Mouse (Mus musculus): ENCODE data around the gene Gatm. TPM values are rescaled to one million over a fixed set of nuclear protein-coding genes. Genes with fewer than 3 reads are reported as not detected.

Gatm gene
- total RNA-seq, 4 experiments from 2014 or later: 97.7 to 112 (median 104) TPM

- no peak for DNase-seq (ENCODE audit: low spot score in 2 of 2)
Measured at GRCm38 (mm10) chr2:122611654-122611973, 511 bp upstream of the Gatm start.

DNA sequence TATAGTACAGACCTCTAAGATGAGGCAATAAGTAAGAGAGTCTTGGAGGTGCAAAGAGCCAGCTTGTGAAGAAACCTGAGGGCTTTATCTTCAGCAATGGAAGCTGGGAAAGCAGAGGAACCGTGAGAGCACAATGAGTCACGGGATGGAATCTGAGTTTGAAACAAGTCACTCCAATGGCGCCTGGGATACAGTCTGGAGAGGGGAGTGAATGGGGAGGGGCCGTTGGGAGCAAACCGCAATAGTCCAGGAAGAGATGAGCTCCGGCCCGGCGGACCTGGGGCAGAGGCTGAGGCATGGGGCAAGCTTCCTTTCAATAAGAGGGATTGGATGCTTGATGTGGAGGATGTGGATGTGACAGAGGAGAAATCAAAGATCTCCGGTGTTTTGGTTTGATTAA, 2.3 kb downstream of the Gatm start:
- no peak for DNase-seq (ENCODE audit: low spot score in 2 of 2)

GRCm38 (mm10) chr2:122605829-122606228, 5.3 kb downstream of the Gatm start:
- DNase-seq (ENCODE audit: low spot score in 2 of 2): peak in 1 of 2 experiments; percentile 56

- DNase-seq (ENCODE audit: low spot score in 2 of 2): no peak
Measured at GRCm38 (mm10) chr2:122601354-122601753, 9.7 kb downstream of the Gatm start.

- no peak for DNase-seq (ENCODE audit: low spot score in 2 of 2)
Measured at GRCm38 (mm10) chr2:122599736-122600135, 11.4 kb downstream of the Gatm start.

- no peak for DNase-seq (ENCODE audit: low spot score in 2 of 2)
Measured at GRCm38 (mm10) chr2:122595461-122595860, 15.6 kb downstream of the Gatm start.

- DNase-seq (ENCODE audit: low spot score in 2 of 2): no peak
Measured at GRCm38 (mm10) chr2:122591213-122591612, 19.9 kb downstream of the Gatm start.

- no peak for DNase-seq (ENCODE audit: low spot score in 2 of 2)
Measured at GRCm38 (mm10) chr2:122590351-122590750, 20.8 kb downstream of the Gatm start.

GRCm38 (mm10) chr2:122587861-122588519, 23.1 kb downstream of the Gatm start:
- no peak for DNase-seq (ENCODE audit: low spot score in 2 of 2)

DNA sequence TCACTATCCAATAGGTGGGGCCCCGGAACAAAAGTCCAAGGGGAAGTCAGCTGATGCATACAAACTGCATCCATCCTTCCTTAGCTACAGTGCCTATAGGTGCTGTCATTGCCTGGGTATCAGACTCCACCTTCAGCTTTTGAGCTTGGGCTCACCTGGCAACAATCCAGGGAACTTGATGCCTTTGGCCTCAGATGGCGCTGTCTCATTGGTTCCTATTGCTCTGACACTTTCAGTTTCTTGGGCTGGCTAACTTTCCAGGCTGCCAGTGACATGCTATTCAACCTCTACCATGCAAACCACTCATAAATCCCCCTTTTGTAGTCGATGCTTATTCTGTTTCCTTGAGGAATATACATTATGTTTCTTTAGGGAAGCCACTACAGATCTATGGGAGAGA, 24.8 kb downstream of the Gatm start:
- no peak for DNase-seq (ENCODE audit: low spot score in 2 of 2)

DNA sequence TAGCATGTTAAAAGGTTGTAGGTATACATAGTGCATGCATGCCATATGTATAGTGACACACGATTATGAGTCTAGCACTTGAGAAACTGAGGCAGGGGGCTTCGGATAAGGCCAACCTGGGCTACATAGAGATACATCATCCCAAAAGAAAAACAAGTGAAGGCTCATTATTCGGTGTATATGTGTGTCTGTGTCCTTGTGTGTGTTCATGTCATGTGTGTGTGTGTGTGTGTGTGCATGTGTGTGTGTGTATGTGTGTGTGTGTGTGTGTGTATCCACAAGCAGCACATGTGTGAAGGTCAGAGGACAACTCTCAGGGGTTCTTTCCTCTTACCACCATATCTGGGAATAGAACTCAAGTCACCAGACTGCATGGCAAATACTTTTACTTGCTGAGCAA, 28.8 kb downstream of the Gatm start:
- no peak for DNase-seq (ENCODE audit: low spot score in 2 of 2)

DNA sequence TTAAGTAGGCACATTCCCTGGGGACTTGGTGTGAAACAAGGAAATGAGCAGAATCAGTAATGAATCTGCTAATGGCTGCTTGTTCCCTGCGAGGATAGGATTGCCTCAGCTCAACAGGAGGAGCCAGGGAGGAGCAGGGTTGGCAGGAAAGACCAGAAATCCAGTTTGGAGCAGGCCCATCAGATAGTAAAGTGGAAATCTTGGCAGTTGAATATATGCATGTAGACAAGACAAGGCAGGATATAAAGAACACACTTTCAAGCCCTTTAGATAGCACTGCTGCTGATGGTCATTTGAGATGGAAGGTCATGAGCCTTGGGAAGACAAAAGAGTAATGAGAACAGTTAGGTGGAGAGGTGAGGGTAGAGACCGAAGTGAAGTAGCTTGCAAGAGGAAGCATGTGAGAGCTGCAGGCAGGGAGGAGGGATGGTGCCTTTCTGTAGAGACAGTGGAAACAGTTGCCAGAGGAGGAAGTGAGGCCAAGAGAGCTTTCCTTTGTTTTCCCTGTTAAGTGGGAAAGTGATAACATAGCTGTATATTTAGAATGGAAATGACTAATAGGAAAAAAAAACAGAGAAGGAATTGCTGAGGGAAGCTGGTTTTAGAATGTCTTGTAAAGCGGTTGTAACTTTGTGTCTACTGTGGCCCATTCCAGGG, 29.6 kb downstream of the Gatm start:
- no peak for DNase-seq (ENCODE audit: low spot score in 2 of 2)

DNA sequence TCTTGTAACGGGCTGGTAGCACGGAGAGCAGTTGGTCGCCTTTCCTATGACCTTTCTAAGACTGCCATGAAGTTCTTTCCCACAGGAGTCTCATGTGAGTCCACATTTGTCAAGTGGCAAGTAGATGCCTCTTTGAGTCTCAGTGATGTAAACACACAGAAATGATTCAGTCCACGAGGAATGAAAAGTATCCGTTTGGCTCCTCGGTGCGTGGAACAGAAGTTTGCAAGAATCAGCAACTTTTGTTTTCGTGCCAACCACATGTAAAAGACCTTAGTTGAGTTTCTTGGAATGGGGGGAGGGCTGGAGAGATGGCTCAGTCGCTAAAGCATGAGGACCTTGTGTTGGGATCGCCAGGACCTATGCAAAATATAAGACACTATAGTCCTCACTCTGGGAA, 30.7 kb downstream of the Gatm start:
- no peak for DNase-seq (ENCODE audit: low spot score in 2 of 2)

DNA sequence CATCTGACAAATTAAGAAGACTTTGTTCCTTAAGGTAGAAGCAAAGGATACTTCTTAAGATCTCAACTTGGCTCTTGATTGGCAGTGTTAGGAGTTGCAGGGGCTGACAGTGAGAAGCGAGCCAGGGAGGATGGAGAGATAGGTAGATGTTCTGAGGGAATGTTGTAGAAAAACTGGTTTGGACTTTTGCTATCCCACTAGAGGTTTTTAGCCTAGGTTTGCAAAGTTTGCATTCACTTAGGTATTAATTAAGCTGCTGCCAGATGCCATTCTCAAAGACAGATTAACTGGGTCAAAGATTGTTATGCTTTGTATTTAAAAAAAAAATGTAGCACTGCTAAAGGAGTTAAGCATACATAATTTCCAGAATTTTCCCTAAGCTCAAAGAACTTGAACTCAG, 33.8 kb downstream of the Gatm start:
- DNase-seq (ENCODE audit: low spot score in 2 of 2): no peak

GRCm38 (mm10) chr2:122576295-122576694, 34.8 kb downstream of the Gatm start:
- DNase-seq (ENCODE audit: low spot score in 2 of 2): no peak

DNA sequence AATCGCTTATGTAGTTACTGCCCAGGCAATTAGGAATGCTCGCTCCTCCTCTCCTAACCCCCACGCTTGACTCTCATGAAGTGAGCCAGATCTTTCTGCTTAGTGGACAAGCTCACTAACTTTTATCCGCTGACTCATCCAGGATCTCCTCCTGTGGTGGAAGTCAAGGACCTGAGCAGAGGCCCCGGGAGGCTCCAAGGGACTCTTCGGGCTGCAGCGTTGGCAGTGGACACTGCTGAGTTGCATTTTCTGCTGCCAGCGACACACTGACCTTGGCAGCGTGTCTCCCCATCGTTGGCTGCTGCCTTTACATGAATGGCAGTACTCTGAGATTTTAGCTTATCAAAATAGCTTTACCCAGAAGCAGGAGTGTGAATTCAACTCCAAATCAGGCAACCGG, 35.6 kb downstream of the Gatm start:
- DNase-seq (ENCODE audit: low spot score in 2 of 2): no peak

GRCm38 (mm10) chr2:122572438-122572837, 38.7 kb downstream of the Gatm start:
- no peak for DNase-seq (ENCODE audit: low spot score in 2 of 2)

- DNase-seq (ENCODE audit: low spot score in 2 of 2): no peak
Measured at GRCm38 (mm10) chr2:122571326-122571725, 39.8 kb downstream of the Gatm start.

- DNase-seq (ENCODE audit: low spot score in 2 of 2): no peak
Measured at GRCm38 (mm10) chr2:122570430-122570829, 40.7 kb downstream of the Gatm start.

DNA sequence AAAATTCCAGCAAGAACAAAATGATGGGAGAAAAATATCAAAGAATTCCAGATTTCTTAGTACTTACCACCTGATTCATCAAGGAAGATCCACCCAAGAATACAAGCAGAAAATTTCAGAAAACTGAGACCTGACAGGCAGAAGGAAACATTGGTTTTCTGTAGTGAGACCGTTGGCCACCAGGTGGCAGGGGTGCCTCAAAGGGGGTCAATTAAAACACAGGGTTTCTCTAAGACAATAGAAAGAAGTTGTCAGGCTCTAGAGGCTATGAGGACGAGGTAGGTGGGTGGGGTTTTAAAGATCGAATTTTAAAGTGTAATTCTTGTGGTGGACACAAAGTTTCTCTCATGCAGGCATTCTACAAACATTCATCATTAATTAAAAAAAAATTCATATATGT, 41.7 kb downstream of the Gatm start:
- peak in 1 of 2 experiments; percentile 31 for DNase-seq (ENCODE audit: low spot score in 2 of 2)

- DNase-seq (ENCODE audit: low spot score in 2 of 2): no peak
Measured at GRCm38 (mm10) chr2:122562251-122562650, 48.9 kb downstream of the Gatm start.

- no peak for DNase-seq (ENCODE audit: low spot score in 2 of 2)
Measured at GRCm38 (mm10) chr2:122561221-122561620, 49.9 kb downstream of the Gatm start.

DNA sequence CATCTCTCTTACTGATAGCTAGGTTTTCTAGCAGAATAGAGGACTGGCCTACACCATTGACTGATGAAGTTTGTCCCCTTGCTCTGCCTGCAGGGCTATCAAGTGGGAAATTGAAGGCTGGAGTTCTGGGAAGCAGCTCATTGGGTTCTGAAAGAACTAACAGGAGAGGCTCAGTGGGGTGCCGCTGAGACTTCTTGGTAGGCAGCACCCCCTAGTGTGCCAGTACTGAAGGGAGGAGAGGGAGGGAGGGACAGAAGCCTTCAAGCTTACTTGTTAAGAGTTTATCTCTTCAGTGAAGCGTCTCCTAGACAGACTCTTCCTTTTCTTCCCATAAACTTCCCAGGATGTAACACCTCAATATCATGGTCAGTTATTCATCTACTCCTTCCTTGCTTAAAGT, 52.8 kb downstream of the Gatm start:
- no peak for DNase-seq (ENCODE audit: low spot score in 2 of 2)

Measured in left cerebral cortex, adult 8-10 months (tissue).